Mouse (Mus musculus) brain, embryonic 14.5 days (tissue): Measurements from ENCODE around the gene Atxn1. TPM values are rescaled to one million over a fixed set of nuclear protein-coding genes. Genes with fewer than 3 reads are reported as not detected.

Experiments
- DNase-seq: peaks from one replicate; pipeline ENCODE4 v3.0.0-alpha.2; 2011; ENCODE audit warnings: low read depth
- CTCF ChIP-seq: fragments of 200-500 bp; IDR thresholded peaks from 2 replicates; pipeline ENCODE4 v1.5.1; 2012; ENCODE audit warnings: inconsistent platforms, mild to moderate bottlenecking, moderate library complexity, borderline replicate concordance; ENCODE audit not compliant: insufficient read depth, insufficient read length; ENCODE audit errors: extremely low read depth
- POLR2A ChIP-seq: fragments of 200-500 bp; IDR thresholded peaks from 2 replicates; pipeline ENCODE4 v1.6.1; 2012; ENCODE audit warnings: mild to moderate bottlenecking, inconsistent platforms, borderline replicate concordance; ENCODE audit not compliant: poor library complexity, insufficient read depth, insufficient read length, severe bottlenecking; ENCODE audit errors: extremely low read depth
- polyA plus RNA-seq: library from polyadenylated mRNA; depleted of rRNA; stranded (reverse); fragments of >200 nt; gene quantifications from 2 replicates; pipeline ENCODE4 v1.2.3, GENCODE M21; 2012

Gene Atxn1
- polyA plus RNA-seq, 1 experiment, result 11.0 TPM

DNA sequence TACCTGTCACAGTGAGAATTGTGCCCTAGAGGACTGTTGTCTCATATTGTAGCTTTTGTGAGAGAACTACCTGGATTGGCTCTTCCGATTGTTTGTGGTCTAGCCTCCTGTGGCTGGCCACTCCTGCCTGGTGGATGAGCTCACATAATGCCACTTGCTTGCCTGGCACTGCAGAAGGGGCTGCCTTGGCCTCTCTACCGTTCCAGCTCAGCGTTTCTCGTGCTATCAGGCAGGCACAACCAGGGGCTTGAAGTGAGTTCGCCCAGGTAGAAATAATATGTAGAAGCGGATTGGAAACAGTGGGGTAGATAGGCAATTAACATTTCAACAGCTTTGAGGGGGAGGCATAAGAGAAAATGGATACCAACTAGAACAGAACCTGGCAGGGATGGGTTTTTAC is 455.4 kb downstream of the Atxn1 start:
- no peak for DNase-seq
- TF ChIP-seq CTCF (no peak), POLR2A (no peak)

DNA sequence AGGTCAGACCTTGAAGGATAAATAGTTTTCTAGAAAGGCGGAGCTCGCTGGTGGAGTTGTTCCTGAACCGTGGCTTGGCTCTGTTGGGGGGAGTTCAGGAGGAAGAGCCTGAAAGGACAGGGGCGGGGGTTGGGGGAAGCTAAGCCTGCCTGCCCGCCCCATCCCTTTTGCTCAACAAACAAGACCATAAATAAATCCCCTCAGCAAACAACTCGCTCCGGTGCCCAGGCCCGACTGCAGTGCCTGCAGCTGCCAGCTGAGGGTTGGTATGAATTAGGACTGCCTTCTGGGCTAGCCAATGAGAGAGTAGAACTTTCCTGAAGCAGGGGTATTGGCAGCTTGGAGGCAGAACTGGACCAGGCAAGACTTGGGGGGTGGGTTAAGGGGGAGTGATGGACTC is 456.3 kb downstream of the Atxn1 start:
- DNase-seq, result peak; percentile 81
- peak; percentile 32; the same call in 1 of the 2 replicates for TF ChIP-seq CTCF
- TF ChIP-seq POLR2A, result no peak

DNA sequence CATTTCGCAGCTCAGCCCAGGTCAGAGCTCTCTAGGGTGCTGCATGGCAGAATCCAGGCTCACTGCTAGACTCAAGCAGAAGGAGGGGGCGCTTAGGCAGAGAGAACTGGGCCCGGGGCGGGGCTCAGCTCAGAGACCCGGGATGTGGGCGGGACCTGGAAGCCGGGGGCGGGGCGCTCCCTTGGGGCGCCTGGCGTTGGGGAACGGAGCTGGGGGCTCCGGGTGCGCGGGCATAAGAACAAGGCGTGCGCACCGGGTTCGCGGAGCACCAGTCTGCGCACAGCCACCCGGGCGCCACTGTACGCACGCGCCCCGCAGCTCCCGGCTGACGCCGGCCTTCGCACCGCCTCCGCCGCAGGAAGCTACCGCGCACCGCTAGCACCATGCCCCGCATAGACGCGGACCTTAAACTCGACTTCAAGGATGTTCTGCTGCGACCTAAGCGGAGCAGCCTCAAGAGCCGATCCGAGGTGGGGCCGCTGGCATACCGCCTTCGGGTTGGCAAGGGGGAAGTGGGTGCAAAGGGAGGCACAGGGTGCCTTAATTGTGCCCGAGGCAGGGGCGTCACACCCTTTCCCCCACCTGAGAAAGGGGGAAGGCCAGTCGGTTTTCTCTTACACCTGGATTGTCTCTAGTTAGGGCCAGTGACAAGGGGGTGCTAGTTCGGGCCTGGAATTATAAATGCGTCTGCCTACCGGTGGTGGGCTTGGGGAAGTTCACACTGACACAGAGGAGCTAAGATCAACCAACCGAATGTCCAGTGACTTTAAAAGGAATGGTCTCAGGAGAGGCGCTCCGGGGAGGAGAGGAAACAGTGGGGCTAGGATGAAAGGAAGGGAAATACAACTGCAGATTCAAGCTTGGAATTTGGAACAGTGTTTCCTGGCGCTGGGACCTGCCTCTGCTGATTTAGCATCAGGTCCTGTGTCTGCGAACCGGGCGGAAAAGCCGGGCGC is 457.3 kb downstream of the Atxn1 start, which contains the start of gene Gmpr:
Gmpr (plus strand) TSS at position 171 of the 956 bp plus-strand sequence.
- TF ChIP-seq CTCF, result no peak
- TF ChIP-seq POLR2A, result 0 out of 2 replicates have a peak, but pooled peaks have one; percentile 20
- peak; percentile 90 for DNase-seq

DNA sequence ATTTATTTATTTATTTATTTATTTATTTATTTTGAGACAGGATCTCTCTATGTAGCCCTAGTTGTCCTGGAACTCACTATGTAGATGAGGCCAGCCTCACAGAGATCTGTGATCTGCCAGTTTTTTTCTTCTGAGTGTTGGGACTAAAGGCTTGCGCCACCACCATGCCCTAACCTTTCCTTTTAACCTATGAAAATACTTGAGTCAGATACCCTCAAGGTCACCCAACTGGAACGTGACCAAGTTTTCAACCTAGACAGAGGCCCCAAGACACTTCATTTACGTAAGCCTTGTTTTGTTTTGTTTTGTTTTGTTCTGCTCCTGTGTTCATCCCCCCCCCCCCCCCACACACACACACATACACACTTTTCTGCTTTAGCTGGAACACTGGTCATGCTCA is 459.3 kb downstream of the Atxn1 start:
- no peak for TF ChIP-seq POLR2A
- TF ChIP-seq CTCF, result no peak
- no peak for DNase-seq

DNA sequence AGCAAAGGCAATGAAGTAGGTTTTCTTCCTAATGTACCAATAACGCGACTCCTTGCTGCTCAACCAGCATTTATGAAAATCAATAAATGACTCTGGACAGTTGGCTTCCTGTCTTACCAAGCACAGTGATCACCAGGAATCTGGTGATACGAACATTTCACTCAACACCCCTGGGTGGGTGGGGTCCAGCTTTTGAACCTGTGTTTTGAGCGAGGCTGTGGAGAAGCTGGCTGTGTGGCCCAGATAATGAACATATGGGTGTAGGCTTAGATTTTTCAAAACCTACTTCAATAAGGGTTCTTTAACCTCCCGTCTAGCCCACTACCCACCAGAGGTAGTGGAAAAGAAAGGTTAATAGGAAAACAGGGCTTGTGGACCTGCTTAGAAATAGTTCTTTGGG is 462.0 kb downstream of the Atxn1 start:
- TF ChIP-seq CTCF (no peak), POLR2A (no peak)
- no peak for DNase-seq

DNA sequence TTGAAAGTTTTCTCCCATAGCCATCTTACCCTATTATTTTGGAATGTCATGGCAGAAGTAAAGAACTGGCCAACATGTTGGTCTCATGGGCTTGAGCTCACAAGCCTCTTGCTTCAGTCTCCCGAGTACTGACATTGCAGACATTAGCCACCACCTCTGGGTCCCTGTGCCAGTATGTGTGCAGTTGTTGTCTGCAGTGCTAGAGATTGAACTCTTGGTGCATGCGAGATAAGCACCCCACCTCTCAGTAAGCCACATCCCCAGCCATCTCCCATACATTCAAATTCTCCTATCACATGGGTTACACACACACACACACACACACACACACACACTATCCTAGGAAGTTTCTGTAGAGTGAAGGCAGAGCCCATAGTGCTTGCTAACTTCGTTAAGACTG is 464.9 kb downstream of the Atxn1 start:
- TF ChIP-seq POLR2A (no peak), CTCF (no peak)
- DNase-seq, result no peak
